Mouse (Mus musculus) limb, embryonic 15.5 days (tissue): Measurements from ENCODE around the gene Pygo1. TPM values are rescaled to one million over a fixed set of nuclear protein-coding genes. Genes with fewer than 3 reads are reported as not detected.

ENCODE experiments used
- ATAC-seq: fragments of 200-750 bp; cut with Nextera tagmentation; 2 replicates; pipeline ENCODE4 v1.8.0; 2017; ENCODE audit warnings: low read depth, moderate TSS enrichment; ENCODE audit not compliant: insufficient number of reproducible peaks, low FRiP score, low TSS enrichment
- H3K27ac ChIP-seq: fragments of 300-500 bp; sonication (generic); 2 replicates; pipeline ENCODE4 v1.5.1; 2015; ENCODE audit warnings: moderate library complexity, mild to moderate bottlenecking, inconsistent platforms
- H3K27me3 ChIP-seq: fragments of 300-500 bp; sonication (generic); 2 replicates; pipeline ENCODE4 v1.6.1; 2015; ENCODE audit warnings: inconsistent platforms
- H3K36me3 ChIP-seq: fragments of 300-500 bp; sonication (generic); 2 replicates; pipeline ENCODE4 v1.6.1; 2015; ENCODE audit warnings: inconsistent platforms
- H3K4me1 ChIP-seq: fragments of 300-500 bp; sonication (generic); 2 replicates; pipeline ENCODE4 v1.6.1; 2015; ENCODE audit warnings: inconsistent platforms
- H3K4me2 ChIP-seq: fragments of 300-500 bp; sonication (generic); 2 replicates; pipeline ENCODE4 v1.6.1; 2015; ENCODE audit warnings: mild to moderate bottlenecking, inconsistent platforms
- H3K4me3 ChIP-seq: fragments of 300-500 bp; sonication (generic); 2 replicates; pipeline ENCODE4 v1.5.1; 2015; ENCODE audit warnings: mild to moderate bottlenecking, inconsistent platforms
- H3K9ac ChIP-seq: fragments of 300-500 bp; sonication (generic); 2 replicates; pipeline ENCODE4 v1.6.1; 2015; ENCODE audit warnings: inconsistent platforms
- H3K9me3 ChIP-seq: fragments of 300-500 bp; sonication (generic); 2 replicates; pipeline ENCODE4 v1.6.1; 2016; ENCODE audit warnings: inconsistent platforms
- WGBS: fragments of 180-500 bp; shearing (Covaris S2); methylation state at CpG from one replicate; pipeline ENCODE4 v1.1.7; 2015; 5-methylcytosine and 5-hydroxymethylcytosine counted together
- polyA plus RNA-seq: library from polyadenylated mRNA; unstranded; fragments of >200 nt; fragmentation: Nextera tagmentation; extraction: Ambion mirVana; gene quantifications from 2 replicates; pipeline ENCODE4 v1.2.1, GENCODE M21; 2015

The Pygo1 gene
- polyA plus RNA-seq, 1 experiment from 2014 or later = 5.5 TPM

- no peak for ATAC-seq
- WGBS = 92% methylated on average over 6 of the region's 6 CpGs
- Histone ChIP-seq H3K27me3 (no peaks in the 10 kb centered on the region), H3K4me3 (no peak overlapping the region), H3K4me1 (peaks cover 9% of the 10 kb centered on the region; the same call in 1 of the 2 replicates), H3K36me3 (no peaks in the 10 kb centered on the region), H3K9ac (no peak overlapping the region), H3K9me3 (no peaks in the 10 kb centered on the region), H3K27ac (no peak overlapping the region), H3K4me2 (no peak overlapping the region)
Measured at GRCm38 (mm10) chr9:72894796-72895352, 30.6 kb upstream of the Pygo1 start.

GRCm38 (mm10) chr9:72902057-72902456 lies 23.4 kb upstream of the Pygo1 start:
- H3K9ac ChIP-seq = no peak overlapping the region
- H3K27me3 ChIP-seq = no peaks in the 10 kb centered on the region
- peaks cover 16% of the 10 kb centered on the region for H3K4me1 ChIP-seq
- 66% methylated on average over 8 of the region's 8 CpGs for WGBS
- H3K27ac ChIP-seq = no peak overlapping the region
- H3K4me2 ChIP-seq = no peak overlapping the region
- H3K36me3 ChIP-seq = no peaks in the 10 kb centered on the region
- H3K9me3 ChIP-seq = no peaks in the 10 kb centered on the region
- no peak for ATAC-seq
- H3K4me3 ChIP-seq = no peak overlapping the region

- peaks cover 19% of the 10 kb centered on the region for H3K4me1 ChIP-seq
- 83% methylated on average over 5 of the region's 5 CpGs for WGBS
- no peak overlapping the region for H3K4me2 ChIP-seq
- ATAC-seq = no peak
- no peak overlapping the region for H3K27ac ChIP-seq
- H3K9me3 ChIP-seq = no peaks in the 10 kb centered on the region
- H3K36me3 ChIP-seq = no peaks in the 10 kb centered on the region
- no peak overlapping the region for H3K9ac ChIP-seq
- H3K4me3 ChIP-seq = no peak overlapping the region
- no peaks in the 10 kb centered on the region for H3K27me3 ChIP-seq
Measured at GRCm38 (mm10) chr9:72902611-72903010, 22.8 kb upstream of the Pygo1 start.

GRCm38 (mm10) chr9:72906693-72907103 lies 18.7 kb upstream of the Pygo1 start:
- Histone ChIP-seq H3K4me1 (peaks cover 20% of the 10 kb centered on the region), H3K9me3 (no peaks in the 10 kb centered on the region), H3K27ac (peak overlapping the region; percentile 80), H3K4me2 (no peak overlapping the region), H3K27me3 (no peaks in the 10 kb centered on the region), H3K4me3 (no peak overlapping the region), H3K36me3 (no peaks in the 10 kb centered on the region), H3K9ac (no peak overlapping the region)
- no peak for ATAC-seq
- 29% methylated on average over 6 of the region's 6 CpGs for WGBS

GRCm38 (mm10) chr9:72911381-72911780 lies 14.1 kb upstream of the Pygo1 start:
- no peaks in the 10 kb centered on the region for H3K27me3 ChIP-seq
- no peak overlapping the region for H3K4me2 ChIP-seq
- 83% methylated on average over 2 of the region's 2 CpGs for WGBS
- H3K27ac ChIP-seq = no peak overlapping the region
- H3K4me1 ChIP-seq = peaks cover 9% of the 10 kb centered on the region
- no peak overlapping the region for H3K4me3 ChIP-seq
- H3K9ac ChIP-seq = no peak overlapping the region
- ATAC-seq = no peak
- no peaks in the 10 kb centered on the region for H3K9me3 ChIP-seq
- H3K36me3 ChIP-seq = no peaks in the 10 kb centered on the region

- Histone ChIP-seq H3K4me3 (no peak overlapping the region), H3K9me3 (no peaks in the 10 kb centered on the region), H3K27ac (no peak overlapping the region), H3K27me3 (no peaks in the 10 kb centered on the region), H3K4me2 (no peak overlapping the region), H3K4me1 (no peaks in the 10 kb centered on the region), H3K9ac (no peak overlapping the region), H3K36me3 (no peaks in the 10 kb centered on the region)
- no peak for ATAC-seq
- 62% methylated on average over 6 of the region's 6 CpGs for WGBS
Measured at GRCm38 (mm10) chr9:72913551-72913950, 11.9 kb upstream of the Pygo1 start.

- Histone ChIP-seq H3K4me1 (no peaks in the 10 kb centered on the region), H3K9ac (no peak overlapping the region), H3K9me3 (no peaks in the 10 kb centered on the region), H3K4me3 (no peak overlapping the region), H3K27me3 (no peaks in the 10 kb centered on the region), H3K36me3 (no peaks in the 10 kb centered on the region), H3K27ac (no peak overlapping the region), H3K4me2 (no peak overlapping the region)
- ATAC-seq = no peak
- WGBS = 70% methylated on average over 7 of the region's 7 CpGs
Measured at GRCm38 (mm10) chr9:72915728-72916127, 9.7 kb upstream of the Pygo1 start.

GRCm38 (mm10) chr9:72923068-72923467 lies 2.4 kb upstream of the Pygo1 start:
- no peak overlapping the region for H3K4me3 ChIP-seq
- whole genome bisulfite sequencing = 87% methylated on average over 3 of the region's 3 CpGs
- H3K4me1 ChIP-seq = peaks cover 10% of the 10 kb centered on the region
- H3K27me3 ChIP-seq = no peaks in the 10 kb centered on the region
- H3K9me3 ChIP-seq = no peaks in the 10 kb centered on the region
- H3K4me2 ChIP-seq = no peak overlapping the region
- ATAC-seq = no peak
- H3K36me3 ChIP-seq = no peaks in the 10 kb centered on the region
- no peak overlapping the region for H3K27ac ChIP-seq
- H3K9ac ChIP-seq = no peak overlapping the region

- peak overlapping the region; percentile 79 for H3K4me3 ChIP-seq
- H3K4me1 ChIP-seq = peaks cover 10% of the 10 kb centered on the region
- no peaks in the 10 kb centered on the region for H3K36me3 ChIP-seq
- WGBS = 1% methylated on average over 20 of the region's 20 CpGs
- ATAC-seq = peak; percentile 30; the same call in 1 of the 2 replicates
- peak overlapping the region; percentile 87 for H3K4me2 ChIP-seq
- H3K27ac ChIP-seq = peak overlapping the region; percentile 94
- no peaks in the 10 kb centered on the region for H3K27me3 ChIP-seq
- H3K9ac ChIP-seq = peak overlapping the region; percentile 90
- H3K9me3 ChIP-seq = no peaks in the 10 kb centered on the region
Measured at GRCm38 (mm10) chr9:72925935-72926258, 452 bp downstream of the Pygo1 start.

- no peaks in the 10 kb centered on the region for H3K9me3 ChIP-seq
- no peak overlapping the region for H3K27ac ChIP-seq
- no peak overlapping the region for H3K4me2 ChIP-seq
- peaks cover 7% of the 10 kb centered on the region for H3K4me1 ChIP-seq
- H3K36me3 ChIP-seq = peaks cover 18% of the 10 kb centered on the region; the same call in 1 of the 2 replicates
- no peak for ATAC-seq
- no peak overlapping the region for H3K4me3 ChIP-seq
- WGBS = 75% methylated on average over 13 of the region's 13 CpGs
- H3K27me3 ChIP-seq = no peaks in the 10 kb centered on the region
- H3K9ac ChIP-seq = no peak overlapping the region
Measured at GRCm38 (mm10) chr9:72931166-72931790, 5.8 kb downstream of the Pygo1 start.

- ATAC-seq = no peak
- Histone ChIP-seq H3K9ac (no peak overlapping the region), H3K4me2 (no peak overlapping the region), H3K9me3 (no peaks in the 10 kb centered on the region), H3K4me3 (no peak overlapping the region), H3K27ac (no peak overlapping the region), H3K36me3 (peaks cover 19% of the 10 kb centered on the region; the same call in 1 of the 2 replicates), H3K4me1 (no peaks in the 10 kb centered on the region), H3K27me3 (no peaks in the 10 kb centered on the region)
- WGBS = 86% methylated on average over 4 of the region's 4 CpGs
Measured at GRCm38 (mm10) chr9:72935309-72935708, 9.9 kb downstream of the Pygo1 start.

- 71% methylated on average over 2 of the region's 2 CpGs for WGBS
- H3K4me1 ChIP-seq = no peaks in the 10 kb centered on the region
- H3K4me3 ChIP-seq = no peak overlapping the region
- no peak overlapping the region for H3K9ac ChIP-seq
- H3K36me3 ChIP-seq = peaks cover 19% of the 10 kb centered on the region; the same call in 1 of the 2 replicates
- no peaks in the 10 kb centered on the region for H3K9me3 ChIP-seq
- no peak for ATAC-seq
- no peak overlapping the region for H3K4me2 ChIP-seq
- no peak overlapping the region for H3K27ac ChIP-seq
- no peaks in the 10 kb centered on the region for H3K27me3 ChIP-seq
Measured at GRCm38 (mm10) chr9:72936301-72936700, 10.9 kb downstream of the Pygo1 start.
